Mouse (Mus musculus) CD8-positive naive resting alpha-beta T cell, adult 2 months (primary cell): ENCODE data around the gene Gm7257.

Experiments
- DNase-seq, 2 experiments: peaks; one replicate each; pipeline ENCODE4 v3.0.0; 2022; ENCODE audit warnings: low read depth in 2 of 2, low spot score in 2 of 2

Gm7257 gene

DNA sequence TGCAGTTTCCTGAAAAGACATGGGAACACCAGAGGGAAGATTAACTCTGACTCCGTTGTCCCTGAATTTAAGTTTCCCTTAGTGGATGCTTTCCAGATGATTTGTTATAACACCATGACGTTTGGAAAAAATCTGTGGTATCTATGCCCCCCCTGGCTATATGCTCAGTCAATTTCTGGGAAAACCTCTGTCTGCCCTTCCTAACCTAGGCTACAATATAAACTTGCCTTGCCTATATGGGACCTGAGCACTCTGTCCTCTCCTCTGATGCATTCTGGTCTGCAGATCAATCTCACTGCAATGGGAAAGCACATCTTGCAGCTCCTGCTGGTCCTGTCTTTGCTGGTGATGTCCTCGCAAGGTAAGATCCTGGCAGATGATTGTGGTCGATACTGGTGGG is at the start of gene Gm7257:
TSS of gene Gm7257 (plus strand) at position 301 of the 400 bp plus-strand sequence.
- no peak for DNase-seq

DNA sequence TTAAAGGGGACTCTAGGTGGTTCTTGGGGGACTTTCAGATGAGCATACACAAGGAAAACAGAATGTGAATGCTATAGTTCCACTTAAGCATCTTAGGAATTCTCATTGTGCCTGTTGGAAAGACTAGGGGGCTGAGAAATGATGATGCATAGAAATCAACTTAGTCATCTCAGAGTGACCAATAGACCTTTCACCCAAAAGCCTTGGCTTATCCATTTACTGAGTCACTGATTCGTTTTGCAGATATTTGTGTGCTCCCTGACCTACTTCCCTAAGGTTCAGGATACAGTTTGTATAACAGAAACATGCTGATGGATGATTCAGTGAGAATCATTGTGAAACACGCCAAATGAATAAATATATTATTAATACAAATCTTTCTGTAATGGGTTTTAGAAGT is 28.7 kb upstream of the Gm7257 start:
- DNase-seq: no peak

DNA sequence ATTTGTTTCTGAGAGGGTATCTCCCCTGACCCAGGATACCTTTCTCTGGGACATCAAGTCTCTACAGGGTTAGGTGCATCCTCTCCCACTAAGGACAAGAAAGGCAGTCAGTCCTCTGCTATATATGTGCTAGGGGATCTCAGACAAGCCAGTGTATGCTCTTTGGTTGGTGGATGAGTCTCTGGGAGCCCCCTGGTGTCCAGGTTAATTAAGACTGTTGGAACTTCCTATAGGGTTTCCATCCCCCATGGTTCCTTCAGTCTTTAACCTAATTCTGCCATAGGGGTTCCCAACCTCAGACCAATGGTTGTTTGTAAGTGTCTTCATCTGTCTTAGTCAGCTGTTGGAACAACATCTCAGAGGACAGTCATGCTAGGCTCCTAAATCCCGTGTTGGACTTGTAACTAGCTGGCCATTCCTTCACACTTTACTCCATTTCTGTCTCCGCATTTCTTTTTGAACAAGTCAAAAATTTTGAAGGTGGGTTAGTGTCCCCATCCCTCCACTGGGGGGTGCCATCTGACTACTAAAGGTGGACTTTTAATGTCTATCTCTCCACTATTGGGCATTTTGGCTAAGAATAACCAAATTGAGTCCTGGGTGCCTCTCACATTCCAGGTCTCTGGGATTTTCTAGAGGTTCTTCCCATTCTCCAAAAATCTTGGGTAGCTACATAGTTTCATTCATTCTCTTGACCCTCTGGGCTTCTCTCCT is 3.5 kb downstream of the Gm7257 start:
- DNase-seq: no peak

DNA sequence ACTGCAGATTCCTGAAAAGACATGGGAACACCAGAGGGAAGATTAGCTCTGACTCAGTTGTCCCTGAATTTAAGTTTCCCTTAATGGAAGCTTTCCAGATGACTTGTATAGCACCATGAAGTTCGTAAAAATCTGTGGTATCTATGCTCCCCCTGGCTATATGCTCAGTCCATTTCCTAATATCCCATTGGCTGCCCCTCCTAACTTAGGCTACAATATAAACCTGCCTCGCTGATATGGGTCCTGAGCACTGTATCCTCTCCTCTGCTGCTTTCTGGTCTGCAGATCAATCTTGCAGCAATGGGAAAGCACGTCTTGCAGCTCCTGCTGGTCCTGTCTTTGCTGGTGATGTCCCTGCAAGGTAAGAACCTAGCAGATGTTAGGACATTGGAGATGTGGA is 43.7 kb downstream of the Gm7257 start, which contains the start of gene Gm9513:
TSS of gene Gm9513 (plus strand) at position 301 of the 400 bp plus-strand sequence.
- DNase-seq: no peak
